Mouse (Mus musculus): ENCODE results near the gene Crocc2. TPM values are rescaled to one million over a fixed set of nuclear protein-coding genes. Genes with fewer than 3 reads are reported as not detected.
A peak's percentile ranks its signal among the peaks of the same experiment; 100 is the strongest.

The Crocc2 gene
- polyA plus RNA-seq, 1 experiment from 2014 or later = 0.14 TPM

DNA sequence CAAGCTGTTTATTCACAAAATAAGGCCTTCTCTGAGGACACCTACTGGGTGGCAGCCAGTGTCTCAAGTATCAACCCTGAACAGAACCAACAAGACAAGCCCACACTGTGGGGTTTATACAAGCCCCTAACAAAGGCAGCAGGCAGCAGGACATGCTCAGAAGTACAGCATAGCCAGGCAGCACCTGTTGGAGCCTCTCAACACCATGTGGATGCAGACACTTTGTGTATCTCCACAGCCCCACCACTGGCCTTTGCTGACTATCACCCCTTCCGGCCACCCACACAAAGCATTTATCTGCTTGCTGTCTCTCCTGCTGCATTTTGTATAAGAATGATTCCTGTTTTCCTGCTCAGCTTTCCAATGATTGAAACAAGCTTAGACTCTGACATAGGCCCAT lies 89.0 kb downstream of the Crocc2 start:
- H3K4me2 ChIP-seq (replicated peaks; ENCODE audit: low read depth, low read length) = no peak overlapping the region
- peaks cover 4% of the 10 kb centered on the region; the same call in 1 of the 2 replicates for H3K36me3 ChIP-seq (ENCODE audit: control insufficient read depth, insufficient read depth, low read length)
- no peaks in the 10 kb centered on the region for H3K27me3 ChIP-seq (ENCODE audit: control insufficient read depth, insufficient read depth, low read length)
- no peaks in the 10 kb centered on the region for H3K4me1 ChIP-seq (ENCODE audit: control insufficient read depth, insufficient read depth, low read length)
- H3K9ac ChIP-seq (ENCODE audit: low read depth, low read length) = no peak overlapping the region
- ATAC-seq (ENCODE audit: low FRiP score, low TSS enrichment) = no peak
- H3K4me3 ChIP-seq (ENCODE audit: low read length) = no peak overlapping the region
- H3K9me3 ChIP-seq (ENCODE audit: control insufficient read depth, low read length) = no peaks in the 10 kb centered on the region
- 88% methylated on average over 1 of the region's 1 CpGs for WGBS
- H3K27ac ChIP-seq (ENCODE audit: low read depth, low read length) = no peak overlapping the region

- 23% methylated on average over 3 of the region's 3 CpGs for WGBS
- no peak for ATAC-seq (ENCODE audit: low FRiP score, low TSS enrichment)
- H3K4me3 ChIP-seq (ENCODE audit: low read length) = no peak overlapping the region
- H3K4me2 ChIP-seq (replicated peaks; ENCODE audit: low read depth, low read length) = no peak overlapping the region
- H3K9me3 ChIP-seq (ENCODE audit: control insufficient read depth, low read length) = no peaks in the 10 kb centered on the region
- no peak overlapping the region for H3K27ac ChIP-seq (ENCODE audit: low read depth, low read length)
- peaks cover 5% of the 10 kb centered on the region for H3K36me3 ChIP-seq (ENCODE audit: control insufficient read depth, insufficient read depth, low read length)
- H3K27me3 ChIP-seq (ENCODE audit: control insufficient read depth, insufficient read depth, low read length) = no peaks in the 10 kb centered on the region
- no peak overlapping the region for H3K9ac ChIP-seq (ENCODE audit: low read depth, low read length)
- H3K4me1 ChIP-seq (ENCODE audit: control insufficient read depth, insufficient read depth, low read length) = no peaks in the 10 kb centered on the region
Observed at GRCm38 (mm10) chr1:93267207-93267606, 98.7 kb downstream of the Crocc2 start.

GRCm38 (mm10) chr1:93268246-93268645 lies 99.7 kb downstream of the Crocc2 start:
- no peaks in the 10 kb centered on the region for H3K4me1 ChIP-seq (ENCODE audit: control insufficient read depth, insufficient read depth, low read length)
- no peak overlapping the region for H3K27ac ChIP-seq (ENCODE audit: low read depth, low read length)
- no peak overlapping the region for H3K4me2 ChIP-seq (replicated peaks; ENCODE audit: low read depth, low read length)
- H3K4me3 ChIP-seq (ENCODE audit: low read length) = no peak overlapping the region
- H3K9me3 ChIP-seq (ENCODE audit: control insufficient read depth, low read length) = no peaks in the 10 kb centered on the region
- 93% methylated on average over 2 of the region's 2 CpGs for WGBS
- no peak for ATAC-seq (ENCODE audit: low FRiP score, low TSS enrichment)
- peaks cover 5% of the 10 kb centered on the region for H3K36me3 ChIP-seq (ENCODE audit: control insufficient read depth, insufficient read depth, low read length)
- H3K27me3 ChIP-seq (ENCODE audit: control insufficient read depth, insufficient read depth, low read length) = no peaks in the 10 kb centered on the region
- no peak overlapping the region for H3K9ac ChIP-seq (ENCODE audit: low read depth, low read length)

DNA sequence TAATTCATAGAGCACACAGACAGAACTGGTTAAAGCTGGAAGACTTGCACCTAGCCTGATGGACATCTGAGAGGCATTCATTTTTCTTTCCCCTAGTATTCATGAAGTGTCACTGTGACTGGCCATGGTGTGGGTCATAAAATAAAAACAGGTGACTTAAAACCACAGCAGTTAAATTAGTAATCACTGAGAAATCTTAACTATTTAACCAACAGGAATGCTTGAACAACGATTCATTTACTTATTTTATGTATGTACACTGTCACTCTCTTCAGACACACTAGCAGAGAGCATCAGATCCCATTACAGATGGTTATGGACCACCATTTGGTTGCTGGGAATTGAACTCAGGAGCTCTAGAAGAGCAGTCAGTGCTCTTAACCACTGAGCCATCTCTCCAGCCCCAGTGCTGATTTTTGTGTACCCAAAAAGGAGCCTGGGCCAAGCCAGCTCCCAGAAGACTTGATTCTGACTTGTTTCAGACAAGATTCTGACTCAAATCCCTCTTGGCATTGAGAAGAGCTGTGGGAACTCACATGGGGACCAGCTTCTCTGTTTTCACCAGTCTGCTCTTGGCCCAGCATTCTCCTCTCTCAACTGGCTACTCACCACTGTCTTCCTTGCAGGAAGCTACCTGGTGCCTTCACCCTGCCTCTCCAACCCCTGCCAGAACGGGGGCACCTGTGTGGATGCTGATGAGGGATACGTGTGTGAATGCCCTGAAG lies 102.2 kb downstream of the Crocc2 start:
- Histone ChIP-seq H3K4me2 (replicated peaks; ENCODE audit: low read depth, low read length) (no peak overlapping the region), H3K4me1 (ENCODE audit: control insufficient read depth, insufficient read depth, low read length) (no peaks in the 10 kb centered on the region), H3K27ac (ENCODE audit: low read depth, low read length) (no peak overlapping the region), H3K9ac (ENCODE audit: low read depth, low read length) (no peak overlapping the region), H3K36me3 (ENCODE audit: control insufficient read depth, insufficient read depth, low read length) (peaks cover 10% of the 10 kb centered on the region), H3K27me3 (ENCODE audit: control insufficient read depth, insufficient read depth, low read length) (no peaks in the 10 kb centered on the region), H3K9me3 (ENCODE audit: control insufficient read depth, low read length) (no peaks in the 10 kb centered on the region), H3K4me3 (ENCODE audit: low read length) (no peak overlapping the region)
- ATAC-seq (ENCODE audit: low FRiP score, low TSS enrichment) = no peak
- WGBS = 72% methylated on average over 3 of the region's 3 CpGs

DNA sequence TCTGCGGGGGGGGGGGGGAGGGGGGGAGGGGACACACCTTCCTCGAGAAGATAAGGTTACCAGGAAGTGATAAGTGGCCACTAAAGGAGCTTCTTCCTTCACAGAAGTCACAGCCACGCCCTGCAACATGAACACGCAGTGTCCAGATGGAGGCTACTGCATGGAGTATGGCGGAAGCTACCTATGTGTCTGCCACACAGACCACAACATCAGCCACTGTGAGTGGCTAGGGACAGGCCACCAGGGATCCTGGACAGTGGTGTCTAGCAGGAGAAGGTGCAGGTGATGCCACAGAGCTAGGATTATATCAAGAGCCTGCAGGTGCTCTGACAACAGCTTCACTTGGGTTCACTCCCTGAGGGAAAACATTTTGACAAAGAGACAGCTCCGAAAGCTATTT lies 103.2 kb downstream of the Crocc2 start:
- ATAC-seq (ENCODE audit: low FRiP score, low TSS enrichment) = no peak
- Histone ChIP-seq H3K27ac (ENCODE audit: low read depth, low read length) (no peak overlapping the region), H3K4me1 (ENCODE audit: control insufficient read depth, insufficient read depth, low read length) (no peaks in the 10 kb centered on the region), H3K4me2 (replicated peaks; ENCODE audit: low read depth, low read length) (no peak overlapping the region), H3K9ac (ENCODE audit: low read depth, low read length) (no peak overlapping the region), H3K9me3 (ENCODE audit: control insufficient read depth, low read length) (no peaks in the 10 kb centered on the region), H3K36me3 (ENCODE audit: control insufficient read depth, insufficient read depth, low read length) (peaks cover 10% of the 10 kb centered on the region), H3K27me3 (ENCODE audit: control insufficient read depth, insufficient read depth, low read length) (no peaks in the 10 kb centered on the region), H3K4me3 (ENCODE audit: low read length) (no peak overlapping the region)
- 77% methylated on average over 6 of the region's 6 CpGs for WGBS

GRCm38 (mm10) chr1:93272409-93272821 lies 103.9 kb downstream of the Crocc2 start:
- peak; percentile 56; the same call in 1 of the 2 replicates for ATAC-seq (ENCODE audit: low FRiP score, low TSS enrichment)
- no peak overlapping the region for H3K9ac ChIP-seq (ENCODE audit: low read depth, low read length)
- no peaks in the 10 kb centered on the region for H3K9me3 ChIP-seq (ENCODE audit: control insufficient read depth, low read length)
- H3K4me3 ChIP-seq (ENCODE audit: low read length) = no peak overlapping the region
- WGBS = 2% methylated on average over 16 of the region's 16 CpGs
- H3K27me3 ChIP-seq (ENCODE audit: control insufficient read depth, insufficient read depth, low read length) = no peaks in the 10 kb centered on the region
- no peak overlapping the region for H3K4me2 ChIP-seq (replicated peaks; ENCODE audit: low read depth, low read length)
- no peak overlapping the region for H3K27ac ChIP-seq (ENCODE audit: low read depth, low read length)
- peaks cover 10% of the 10 kb centered on the region for H3K36me3 ChIP-seq (ENCODE audit: control insufficient read depth, insufficient read depth, low read length)
- H3K4me1 ChIP-seq (ENCODE audit: control insufficient read depth, insufficient read depth, low read length) = no peaks in the 10 kb centered on the region

DNA sequence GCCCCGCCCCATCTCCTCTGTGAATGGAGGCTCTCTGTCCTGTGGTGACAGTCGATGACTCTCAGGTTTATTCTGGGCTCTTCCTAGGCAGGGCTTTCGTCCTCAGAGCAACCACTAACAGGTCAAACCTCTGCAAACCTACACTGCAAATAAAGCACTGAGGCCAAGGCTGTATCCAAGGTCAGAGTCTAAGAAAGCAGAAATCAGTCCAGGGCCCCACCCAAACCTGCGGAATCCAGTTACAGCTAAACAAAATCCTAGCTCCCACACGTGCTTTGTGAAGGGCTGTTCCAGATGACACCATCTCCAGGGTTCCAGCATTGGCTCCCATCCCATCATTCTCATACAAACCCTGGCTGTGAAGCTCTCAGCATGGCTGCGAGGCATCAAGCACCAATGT lies 107.0 kb downstream of the Crocc2 start:
- 71% methylated on average over 6 of the region's 6 CpGs for WGBS
- Histone ChIP-seq H3K27me3 (ENCODE audit: control insufficient read depth, insufficient read depth, low read length) (no peaks in the 10 kb centered on the region), H3K9ac (ENCODE audit: low read depth, low read length) (no peak overlapping the region), H3K27ac (ENCODE audit: low read depth, low read length) (no peak overlapping the region), H3K4me1 (ENCODE audit: control insufficient read depth, insufficient read depth, low read length) (no peaks in the 10 kb centered on the region), H3K36me3 (ENCODE audit: control insufficient read depth, insufficient read depth, low read length) (peaks cover 10% of the 10 kb centered on the region), H3K4me3 (ENCODE audit: low read length) (no peak overlapping the region), H3K4me2 (replicated peaks; ENCODE audit: low read depth, low read length) (no peak overlapping the region), H3K9me3 (ENCODE audit: control insufficient read depth, low read length) (no peaks in the 10 kb centered on the region)
- no peak for ATAC-seq (ENCODE audit: low FRiP score, low TSS enrichment)

- WGBS = 77% methylated on average over 7 of the region's 7 CpGs
Observed at GRCm38 (mm10) chr1:93277041-93277440, 108.5 kb downstream of the Crocc2 start.

More at GRCm38 (mm10) chr1:93277041-93277440, 108.5 kb downstream of the Crocc2 start:
- H3K4me3 ChIP-seq (ENCODE audit: low read length) = no peak overlapping the region
- H3K9me3 ChIP-seq (ENCODE audit: control insufficient read depth, low read length) = no peaks in the 10 kb centered on the region
- no peak for ATAC-seq (ENCODE audit: low FRiP score, low TSS enrichment)
- H3K4me2 ChIP-seq (replicated peaks; ENCODE audit: low read depth, low read length) = no peak overlapping the region
- H3K27ac ChIP-seq (ENCODE audit: low read depth, low read length) = no peak overlapping the region
- H3K9ac ChIP-seq (ENCODE audit: low read depth, low read length) = no peak overlapping the region
- H3K27me3 ChIP-seq (ENCODE audit: control insufficient read depth, insufficient read depth, low read length) = no peaks in the 10 kb centered on the region
- H3K36me3 ChIP-seq (ENCODE audit: control insufficient read depth, insufficient read depth, low read length) = peaks cover 4% of the 10 kb centered on the region; the same call in 1 of the 2 replicates
- H3K4me1 ChIP-seq (ENCODE audit: control insufficient read depth, insufficient read depth, low read length) = no peaks in the 10 kb centered on the region

Measured in kidney, embryonic 14.5 days (tissue).